Mouse (Mus musculus) hindbrain, embryonic 16.5 days (tissue): Measurements from ENCODE around the gene Ankrd44. TPM values are rescaled to one million over a fixed set of nuclear protein-coding genes. Genes with fewer than 3 reads are reported as not detected.
"Not testable (repeated sequence)": the region's sequence is repeated elsewhere in the genome, so short reads cannot be mapped to it uniquely, and the experiment has no call there.

Experiments used
- ATAC-seq: fragments of 200-750 bp; cut with Nextera tagmentation; 2 replicates; pipeline ENCODE4 v1.8.0; 2017; ENCODE audit warnings: moderate TSS enrichment, moderate library complexity
- H3K27ac ChIP-seq: fragments of 300-500 bp; sonication (generic); 2 replicates; pipeline ENCODE4 v1.5.1; 2014; ENCODE audit warnings: low read depth, mild to moderate bottlenecking, control low read depth, low read length, moderate library complexity
- H3K27me3 ChIP-seq: fragments of 300-500 bp; sonication (generic); replicated peaks from 2 replicates; pipeline ENCODE4 v1.6.1; 2014; ENCODE audit warnings: low read length; ENCODE audit not compliant: control insufficient read depth, insufficient read depth
- H3K36me3 ChIP-seq: fragments of 300-500 bp; sonication (generic); 2 replicates; pipeline ENCODE4 v1.6.1; 2014; ENCODE audit warnings: mild to moderate bottlenecking, low read length, moderate library complexity, mixed read lengths; ENCODE audit not compliant: control insufficient read depth, insufficient read depth
- H3K4me1 ChIP-seq: fragments of 300-500 bp; sonication (generic); 2 replicates; pipeline ENCODE4 v1.6.1; 2014; ENCODE audit warnings: low read depth, low read length; ENCODE audit not compliant: control insufficient read depth, insufficient read depth
- H3K4me2 ChIP-seq: fragments of 300-500 bp; sonication (generic); 2 replicates; pipeline ENCODE4 v1.6.1; 2014; ENCODE audit warnings: mild to moderate bottlenecking, low read length, control low read depth, moderate library complexity
- H3K4me3 ChIP-seq: fragments of 300-500 bp; sonication (generic); 2 replicates; pipeline ENCODE4 v1.5.1; 2014; ENCODE audit warnings: mild to moderate bottlenecking, low read length, control low read depth, moderate library complexity
- H3K9ac ChIP-seq: fragments of 300-500 bp; sonication (generic); 2 replicates; pipeline ENCODE4 v1.6.1; 2014; ENCODE audit warnings: low read depth, mild to moderate bottlenecking, control low read depth, low read length, moderate library complexity
- H3K9me3 ChIP-seq: fragments of 300-500 bp; sonication (generic); 2 replicates; pipeline ENCODE4 v1.6.1; 2014; ENCODE audit warnings: mild to moderate bottlenecking, low read length, moderate library complexity; ENCODE audit not compliant: control insufficient read depth
- WGBS: fragments of 180-500 bp; shearing (Covaris S2); extraction: QIAGEN DNeasy Blood & Tissue Kit; methylation state at CpG from one replicate; pipeline ENCODE4 v1.1.7; 2014; 5-methylcytosine and 5-hydroxymethylcytosine counted together
- polyA plus RNA-seq: library from polyadenylated mRNA; unstranded; fragments of >200 nt; fragmentation: Nextera tagmentation; extraction: Ambion mirVana; gene quantifications from 2 replicates; pipeline ENCODE4 v1.2.1, GENCODE M21; 2015

The Ankrd44 gene
- polyA plus RNA-seq = 19.5 TPM in 2 replicates

GRCm38 (mm10) chr1:54925971-54926771 lies at the start of gene Ankrd44:
Gene Ankrd44, minus strand, starts transcription at chr1:54926387.
- H3K4me2 ChIP-seq = peak within 1 kb of the TSS; percentile 79
- WGBS = under 1% methylated on average over 53 of the region's 94 CpGs
- H3K36me3 ChIP-seq = no peaks in the 10 kb centered on the region
- H3K9ac ChIP-seq = peak within 1 kb of the TSS; percentile 95
- peak within 1 kb of the TSS; percentile 87 for H3K4me3 ChIP-seq
- H3K27me3 ChIP-seq = no peaks in the 10 kb centered on the region
- ATAC-seq = peak; percentile 94
- peak within 1 kb of the TSS; percentile 95 for H3K27ac ChIP-seq
- H3K4me1 ChIP-seq = peaks cover 8% of the 10 kb centered on the region
- H3K9me3 ChIP-seq = no peaks in the 10 kb centered on the region

GRCm38 (mm10) chr1:54971687-54972404 lies 45.7 kb upstream of the Ankrd44 start:
- no peak overlapping the region for H3K27ac ChIP-seq
- 87% methylated on average over 5 of the region's 5 CpGs for WGBS

GRCm38 (mm10) chr1:54966858-54967257 lies 40.7 kb upstream of the Ankrd44 start:
- no peak for ATAC-seq

More at GRCm38 (mm10) chr1:54971687-54972404, 45.7 kb upstream of the Ankrd44 start:
- H3K4me3 ChIP-seq = no peak overlapping the region
- H3K4me1 ChIP-seq = no peaks in the 10 kb centered on the region
- no peak for ATAC-seq
- H3K4me2 ChIP-seq = no peak overlapping the region
- H3K9ac ChIP-seq = no peak overlapping the region
- H3K27me3 ChIP-seq = no peaks in the 10 kb centered on the region
- H3K9me3 ChIP-seq = 0 out of 2 replicates have a peak, but pooled peaks cover 3% of the 10 kb centered on the region
- no peaks in the 10 kb centered on the region for H3K36me3 ChIP-seq

GRCm38 (mm10) chr1:54965159-54965995 lies 39.2 kb upstream of the Ankrd44 start:
- no peak for ATAC-seq
- no peak overlapping the region for H3K9ac ChIP-seq
- no peak overlapping the region for H3K27ac ChIP-seq
- no peaks in the 10 kb centered on the region for H3K4me1 ChIP-seq
- H3K36me3 ChIP-seq = no peaks in the 10 kb centered on the region
- H3K4me2 ChIP-seq = no peak overlapping the region
- WGBS = 68% methylated on average over 11 of the region's 11 CpGs
- no peak overlapping the region for H3K4me3 ChIP-seq
- 0 out of 2 replicates have a peak, but pooled peaks cover 3% of the 10 kb centered on the region for H3K9me3 ChIP-seq
- no peaks in the 10 kb centered on the region for H3K27me3 ChIP-seq

More at GRCm38 (mm10) chr1:54966858-54967257, 40.7 kb upstream of the Ankrd44 start:
- Histone ChIP-seq H3K27me3 (no peaks in the 10 kb centered on the region), H3K27ac (no peak overlapping the region), H3K4me2 (no peak overlapping the region), H3K36me3 (no peaks in the 10 kb centered on the region), H3K9me3 (0 out of 2 replicates have a peak, but pooled peaks cover 3% of the 10 kb centered on the region), H3K4me3 (no peak overlapping the region), H3K4me1 (no peaks in the 10 kb centered on the region), H3K9ac (no peak overlapping the region)
- WGBS = 97% methylated on average over 3 of the region's 3 CpGs

GRCm38 (mm10) chr1:54961724-54962123 lies 35.5 kb upstream of the Ankrd44 start:
- no peak overlapping the region for H3K27ac ChIP-seq
- no peaks in the 10 kb centered on the region for H3K27me3 ChIP-seq
- H3K4me1 ChIP-seq = no peaks in the 10 kb centered on the region
- no peak overlapping the region for H3K9ac ChIP-seq
- H3K4me2 ChIP-seq = no peak overlapping the region
- no peak for ATAC-seq
- 89% methylated on average over 9 of the region's 9 CpGs for WGBS
- no peaks in the 10 kb centered on the region for H3K9me3 ChIP-seq
- no peaks in the 10 kb centered on the region for H3K36me3 ChIP-seq
- H3K4me3 ChIP-seq = no peak overlapping the region

GRCm38 (mm10) chr1:54960613-54961165 lies 34.5 kb upstream of the Ankrd44 start:
- Histone ChIP-seq H3K4me1 (no peaks in the 10 kb centered on the region), H3K27me3 (no peaks in the 10 kb centered on the region), H3K4me3 (no peak overlapping the region), H3K9ac (no peak overlapping the region), H3K36me3 (no peaks in the 10 kb centered on the region), H3K4me2 (no peak overlapping the region), H3K9me3 (no peaks in the 10 kb centered on the region), H3K27ac (no peak overlapping the region)
- WGBS = 81% methylated on average over 9 of the region's 9 CpGs
- no peak for ATAC-seq

GRCm38 (mm10) chr1:54958525-54958924 lies 32.3 kb upstream of the Ankrd44 start:
- H3K4me3 ChIP-seq = no peak overlapping the region
- no peaks in the 10 kb centered on the region for H3K4me1 ChIP-seq
- H3K9ac ChIP-seq = no peak overlapping the region
- H3K4me2 ChIP-seq = no peak overlapping the region
- H3K9me3 ChIP-seq = no peaks in the 10 kb centered on the region
- WGBS = 73% methylated on average over 3 of the region's 3 CpGs
- no peak for ATAC-seq
- H3K36me3 ChIP-seq = no peaks in the 10 kb centered on the region
- H3K27me3 ChIP-seq = no peaks in the 10 kb centered on the region
- no peak overlapping the region for H3K27ac ChIP-seq

- not testable (repeated sequence) for H3K27me3 ChIP-seq, H3K4me3 ChIP-seq, H3K36me3 ChIP-seq, H3K4me1 ChIP-seq, H3K4me2 ChIP-seq, ATAC-seq, H3K9ac ChIP-seq, H3K27ac ChIP-seq, H3K9me3 ChIP-seq
- 94% methylated on average over 9 of the region's 14 CpGs for WGBS
These were observed 30.8 kb upstream of the Ankrd44 start for GRCm38 (mm10) chr1:54956995-54957394.
